ENCODE assay signal across 8 mouse cellular contexts in genomic region chr7:99141919-99142606, GRCm38 (mm10). TPM values are rescaled to one million over a fixed set of nuclear protein-coding genes. Genes with fewer than 3 reads are reported as not detected.
A peak's percentile ranks its signal among the peaks of the same experiment; 100 is the strongest.
DNase-seq lines count a peak whose midpoint lies in the region; ATAC-seq and TF ChIP-seq lines count a peak whose summit lies in the region.

No protein-coding gene starts in this region.

- H3K27ac ChIP-seq in heart, adult 2 months, result no peak overlapping the region; the same call in 1 of the 2 replicates
- H3K27ac ChIP-seq in testis, adult 2 months (ENCODE audit: control insufficient read depth, insufficient read depth, low read depth, low read length), result peak overlapping the region; percentile 80
- H3K27ac ChIP-seq in limb, embryonic 13.5 days, result no peak overlapping the region
- 0 out of 2 replicates have a peak overlapping the region, but pooled peaks have one; percentile 24 for H3K27ac ChIP-seq in stomach, postnatal 0 days (replicated peaks)

- no peak for TF ChIP-seq EP300 in heart, adult 2 months (IDR thresholded peaks at IDR 0.05; ENCODE audit: insufficient read depth, low read depth, low read length)
- no peak for TF ChIP-seq EP300 in stomach, postnatal 0 days (optimal IDR thresholded peaks at IDR 0.05)

- H3K9me3 ChIP-seq in limb, embryonic 13.5 days, result no peaks in the 10 kb centered on the region
- no peaks in the 10 kb centered on the region for H3K9me3 ChIP-seq in stomach, postnatal 0 days (ENCODE audit: control insufficient read depth, low read length)

- no peak for ATAC-seq in limb, embryonic 13.5 days (ENCODE audit: low FRiP score, low read depth)
- ATAC-seq in stomach, postnatal 0 days (ENCODE audit: low FRiP score, low TSS enrichment), result no peak

- DNase-seq in heart, adult 2 months, result no peak
- no peak for DNase-seq in heart, postnatal 10 days
- no peak for DNase-seq in testis, postnatal 10 days (ENCODE audit: low spot score)
- no peak for DNase-seq in stomach, postnatal 0 days (ENCODE audit: low spot score)
- DNase-seq in Muller cell, postnatal 12 days (ENCODE audit: inconsistent ontology term), result no peak
- DNase-seq in urinary bladder, postnatal 10 days (ENCODE audit: low spot score), result no peak

- no peak for TF ChIP-seq POLR2A in heart, adult 2 months (IDR thresholded peaks at IDR 0.05; ENCODE audit: insufficient read depth, low read depth, low read length)
- no peak for TF ChIP-seq POLR2A in testis, adult 2 months (IDR thresholded peaks at IDR 0.05; ENCODE audit: control insufficient read depth, low read depth, low read length)

- H3K79me2 ChIP-seq in heart, adult 2 months (replicated peaks; ENCODE audit: control insufficient read depth, insufficient read depth, low read length), result no peaks in the 10 kb centered on the region

- intact Hi-C loops in heart, adult 2 months (cut with DNase I), result no loop called here
- intact Hi-C loops in heart, postnatal 10 days (cut with DNase I), result no loop called here

- no peaks in the 10 kb centered on the region for H3K27me3 ChIP-seq in heart, adult 2 months (ENCODE audit: control insufficient read depth, insufficient read depth, low read length)
- H3K27me3 ChIP-seq in testis, adult 2 months (ENCODE audit: control insufficient read depth, insufficient read depth, low read length), result no peaks in the 10 kb centered on the region
- no peaks in the 10 kb centered on the region for H3K27me3 ChIP-seq in limb, embryonic 13.5 days
- no peaks in the 10 kb centered on the region for H3K27me3 ChIP-seq in stomach, postnatal 0 days (ENCODE audit: control insufficient read depth, insufficient read depth, low read length)

- 0 out of 2 replicates have a peak, but pooled peaks cover 2% of the 10 kb centered on the region for H3K36me3 ChIP-seq in heart, adult 2 months (ENCODE audit: control insufficient read depth, insufficient read depth, low read length)
- H3K36me3 ChIP-seq in testis, adult 2 months (ENCODE audit: control insufficient read depth, insufficient read depth, low read length), result no peaks in the 10 kb centered on the region
- H3K36me3 ChIP-seq in limb, embryonic 13.5 days, result no peaks in the 10 kb centered on the region
- no peaks in the 10 kb centered on the region for H3K36me3 ChIP-seq in stomach, postnatal 0 days (ENCODE audit: control insufficient read depth, insufficient read depth, low read length)

- peaks cover 9% of the 10 kb centered on the region for H3K4me1 ChIP-seq in heart, adult 2 months (ENCODE audit: control insufficient read depth, insufficient read depth, low read length)
- peaks cover 14% of the 10 kb centered on the region for H3K4me1 ChIP-seq in testis, adult 2 months (ENCODE audit: control insufficient read depth, insufficient read depth, low read length)
- H3K4me1 ChIP-seq in limb, embryonic 13.5 days, result peaks cover 28% of the 10 kb centered on the region
- H3K4me1 ChIP-seq in stomach, postnatal 0 days (replicated peaks; ENCODE audit: control insufficient read depth, insufficient read depth), result peaks cover 4% of the 10 kb centered on the region; the same call in 1 of the 2 replicates

- peak overlapping the region; percentile 54 for H3K4me3 ChIP-seq in heart, adult 2 months
- peak overlapping the region; percentile 84 for H3K4me3 ChIP-seq in testis, adult 2 months (ENCODE audit: control insufficient read depth, low read depth, low read length)
- peak overlapping the region; percentile 95 for H3K4me3 ChIP-seq in limb, embryonic 13.5 days
- peak overlapping the region; percentile 97 for H3K4me3 ChIP-seq in stomach, postnatal 0 days (ENCODE audit: low read depth, low read length)

- WGBS in heart, adult 2 months, result 38% methylated on average over 12 of the region's 12 CpGs
- 34% methylated on average over 12 of the region's 12 CpGs for WGBS in limb, embryonic 13.5 days
- 32% methylated on average over 12 of the region's 12 CpGs for WGBS in stomach, postnatal 0 days

- no peak overlapping the region; the same call in none of the 2 replicates for H3K9ac ChIP-seq in heart, adult 2 months (ENCODE audit: low read depth, low read length)
- H3K9ac ChIP-seq in limb, embryonic 13.5 days, result peak overlapping the region; percentile 4; the same call in 1 of the 2 replicates
- H3K9ac ChIP-seq in stomach, postnatal 0 days (ENCODE audit: low read length), result 0 out of 2 replicates have a peak overlapping the region, but pooled peaks have one; percentile 13

- peak overlapping the region; percentile 82 for H3K4me2 ChIP-seq in limb, embryonic 13.5 days (replicated peaks)
- peak overlapping the region; percentile 54 for H3K4me2 ChIP-seq in stomach, postnatal 0 days (replicated peaks; ENCODE audit: low read depth)

- TF ChIP-seq CTCF in heart, adult 2 months (IDR thresholded peaks at IDR 0.05), result no peak
- TF ChIP-seq CTCF in testis, adult 2 months (IDR thresholded peaks at IDR 0.05; ENCODE audit: control insufficient read depth, insufficient read depth, insufficient replicate concordance, low read depth, low read length), result no peak
- no peak for TF ChIP-seq CTCF in stomach, postnatal 0 days (IDR thresholded peaks at IDR 0.05; ENCODE audit: low read depth)

RNA-seq across cellular contexts. Expression of gene Uvrag, which starts 1.1 kb away (rescaled TPM):
- 10 to 100 TPM; 21.0 to 22.1 TPM for total RNA-seq in heart, adult 2 months (2021)
- 5.9 and 9.1 TPM in 2 replicates for polyA plus RNA-seq in heart, adult 2 months (2012; rRNA removed)
- total RNA-seq in heart, postnatal 10 days (2021), result 10 to 100 TPM; 34.6 to 35.0 TPM
- 2.6 and 3.3 TPM in 2 replicates for polyA plus RNA-seq in testis, adult 2 months (2012; rRNA removed)
- 15.7 and 16.4 TPM in 2 replicates for polyA plus RNA-seq in limb, embryonic 13.5 days (2015; fragmentation: Nextera tagmentation; extraction: Ambion mirVana)
- polyA plus RNA-seq in stomach, postnatal 0 days (2015; fragmentation: Nextera tagmentation; extraction: Ambion mirVana), result 9.8 and 10.7 TPM in 2 replicates

RNA-seq across cellular contexts. Expression of gene Dgat2, which starts 40.5 kb away (rescaled TPM):
- 100 to 1,000 TPM; 309 to 376 TPM for total RNA-seq in heart, adult 2 months (2021)
- 347 and 390 TPM in 2 replicates for polyA plus RNA-seq in heart, adult 2 months (2012; rRNA removed)
- total RNA-seq in heart, postnatal 10 days (2021), result 100 to 1,000 TPM; 154 to 202 TPM
- 315 and 324 TPM in 2 replicates for polyA plus RNA-seq in testis, adult 2 months (2012; rRNA removed)
- polyA plus RNA-seq in limb, embryonic 13.5 days (2015; fragmentation: Nextera tagmentation; extraction: Ambion mirVana), result 15.0 and 15.8 TPM in 2 replicates
- 307 and 320 TPM in 2 replicates for polyA plus RNA-seq in stomach, postnatal 0 days (2015; fragmentation: Nextera tagmentation; extraction: Ambion mirVana)

Comparison
In these comparisons a context has a peak if more than half of its experiments do, and no peak if none do; other contexts are left out.
1. H3K27ac ChIP-seq: peak in testis, adult 2 months (single experiment) and stomach, postnatal 0 days (single experiment); none in heart, adult 2 months (single experiment) and limb, embryonic 13.5 days (single experiment).
2. RNA of gene Dgat2, which starts 40.5 kb away (polyA plus RNA-seq): 347 to 390 TPM in heart, adult 2 months, 307 to 320 TPM in stomach, postnatal 0 days and 315 to 324 TPM in testis, adult 2 months; 15.0 to 15.8 TPM in limb, embryonic 13.5 days; every median in the first group is over 10 times any median in the second.
3. Peak in every context shown above with its lines, with median percentiles within 50 percentile points of each other: H3K4me3 ChIP-seq.